Mouse (Mus musculus): ENCODE results near the gene Gm21985.

DNA sequence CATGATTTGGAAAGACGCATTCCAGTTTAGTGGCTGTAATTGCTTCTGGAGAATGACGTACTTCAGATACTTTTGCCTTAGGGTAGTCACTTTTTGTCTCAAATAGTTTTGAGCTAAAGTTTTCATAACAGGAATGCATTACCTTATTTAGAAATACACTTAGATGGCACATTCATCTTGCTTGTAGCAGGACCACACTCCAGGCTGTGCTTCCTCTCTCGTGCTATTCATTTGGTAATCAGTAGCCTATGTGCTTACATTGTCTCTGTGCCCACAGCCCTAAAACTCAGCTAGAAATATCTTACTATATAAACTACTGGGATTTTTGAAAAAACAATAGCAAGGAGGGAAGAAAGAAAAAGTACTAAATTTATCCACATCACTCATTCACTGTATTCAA lies 140.9 kb downstream of the Gm21985 start:
- TF ChIP-seq POLR2A (IDR thresholded peaks at IDR 0.05; ENCODE audit: extremely low read depth, insufficient read depth, low read length) (no peak), CTCF (IDR thresholded peaks at IDR 0.05; ENCODE audit: low read depth, low read length) (no peak)
